Mouse (Mus musculus) liver, embryonic 12.5 days (tissue): ENCODE data around the gene Begain. TPM values are rescaled to one million over a fixed set of nuclear protein-coding genes. Genes with fewer than 3 reads are reported as not detected.

Experiments used
- ATAC-seq: fragments of 200-750 bp; cut with Nextera tagmentation; 2 replicates; pipeline ENCODE4 v1.8.0; 2017; ENCODE audit warnings: moderate number of reproducible peaks, mild to moderate bottlenecking, moderate library complexity
- H3K27ac ChIP-seq: fragments of 300-500 bp; sonication (generic); 2 replicates; pipeline ENCODE4 v1.5.1; 2016; ENCODE audit warnings: mild to moderate bottlenecking
- H3K27me3 ChIP-seq: fragments of 300-500 bp; sonication (generic); replicated peaks from 2 replicates; pipeline ENCODE4 v1.6.1; 2016; ENCODE audit warnings: mild to moderate bottlenecking, moderate library complexity
- H3K36me3 ChIP-seq: fragments of 300-500 bp; sonication (generic); 2 replicates; pipeline ENCODE4 v1.6.1; 2016; ENCODE audit warnings: mild to moderate bottlenecking, moderate library complexity
- H3K4me1 ChIP-seq: fragments of 300-500 bp; sonication (generic); 2 replicates; pipeline ENCODE4 v1.6.1; 2016
- H3K4me2 ChIP-seq: fragments of 300-500 bp; sonication (generic); 2 replicates; pipeline ENCODE4 v1.6.1; 2016; ENCODE audit warnings: mild to moderate bottlenecking, moderate library complexity
- H3K4me3 ChIP-seq: fragments of 300-500 bp; sonication (generic); 2 replicates; pipeline ENCODE4 v1.5.1; 2016; ENCODE audit warnings: mild to moderate bottlenecking, moderate library complexity
- H3K9ac ChIP-seq: fragments of 300-500 bp; sonication (generic); 2 replicates; pipeline ENCODE4 v1.6.1; 2016; ENCODE audit warnings: mild to moderate bottlenecking, moderate library complexity
- H3K9me3 ChIP-seq: fragments of 300-500 bp; sonication (generic); replicated peaks from 2 replicates; pipeline ENCODE4 v1.6.1; 2016; ENCODE audit warnings: mild to moderate bottlenecking, moderate library complexity
- WGBS: fragments of 180-500 bp; shearing (Covaris S2); methylation state at CpG from one replicate; pipeline ENCODE4 v1.1.7; 2016; ENCODE audit not compliant: insufficient replicate concordance; 5-methylcytosine and 5-hydroxymethylcytosine counted together
- polyA plus RNA-seq: library from polyadenylated mRNA; unstranded; fragments of >200 nt; fragmentation: Nextera tagmentation; extraction: Ambion mirVana; gene quantifications from 2 replicates; pipeline ENCODE4 v1.2.1, GENCODE M21; 2016

The Begain gene
- polyA plus RNA-seq, 1 experiment from 2014 or later: 1.9 TPM

DNA sequence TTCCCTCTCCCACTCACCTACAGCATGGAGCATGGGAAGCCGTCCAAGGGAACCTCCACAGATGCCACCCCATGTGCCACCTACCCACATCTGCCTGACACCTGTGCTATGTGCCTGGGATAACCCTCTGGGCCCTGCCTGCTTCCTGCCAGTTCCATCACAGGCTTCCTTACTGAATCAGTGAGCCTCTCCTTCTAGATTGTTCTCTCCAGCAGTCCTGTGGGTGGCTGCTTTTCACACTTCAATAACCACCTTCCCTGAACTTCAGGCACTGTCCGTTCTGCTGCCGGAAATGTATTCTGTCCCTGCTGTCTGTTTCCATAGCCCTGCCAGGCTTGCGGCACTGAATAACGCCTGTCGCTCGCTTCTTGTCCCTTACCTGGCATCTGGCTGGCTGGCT is 22.4 kb downstream of the Begain start:
- ATAC-seq: no peak
- Histone ChIP-seq H3K4me1 (no peaks in the 10 kb centered on the region), H3K4me3 (no peak overlapping the region), H3K9me3 (no peaks in the 10 kb centered on the region), H3K27me3 (peaks cover 66% of the 10 kb centered on the region), H3K27ac (no peak overlapping the region), H3K36me3 (no peaks in the 10 kb centered on the region), H3K9ac (no peak overlapping the region), H3K4me2 (no peak overlapping the region)
- WGBS: 72% methylated on average over 7 of the region's 7 CpGs

DNA sequence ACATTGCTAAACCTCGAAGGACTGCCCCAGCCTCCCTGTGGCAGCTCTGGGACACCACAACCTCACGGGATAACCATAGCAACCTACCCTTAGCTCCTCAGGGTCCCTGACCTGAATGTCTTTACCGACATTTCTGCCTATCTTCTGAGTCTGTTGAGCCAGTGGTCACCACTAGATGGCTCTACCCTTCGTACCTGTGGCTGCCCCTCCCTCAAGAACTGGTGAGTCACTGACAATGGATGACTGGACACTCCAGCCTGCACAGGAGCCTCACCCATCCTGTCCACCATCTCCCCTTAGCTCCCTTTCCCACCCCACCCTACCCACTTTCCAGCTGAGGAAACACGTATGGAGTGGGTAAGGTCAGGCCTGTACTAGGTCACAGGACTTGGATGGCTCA is 23.5 kb downstream of the Begain start:
- WGBS: 17% methylated on average over 5 of the region's 5 CpGs
- no peak for ATAC-seq

DNA sequence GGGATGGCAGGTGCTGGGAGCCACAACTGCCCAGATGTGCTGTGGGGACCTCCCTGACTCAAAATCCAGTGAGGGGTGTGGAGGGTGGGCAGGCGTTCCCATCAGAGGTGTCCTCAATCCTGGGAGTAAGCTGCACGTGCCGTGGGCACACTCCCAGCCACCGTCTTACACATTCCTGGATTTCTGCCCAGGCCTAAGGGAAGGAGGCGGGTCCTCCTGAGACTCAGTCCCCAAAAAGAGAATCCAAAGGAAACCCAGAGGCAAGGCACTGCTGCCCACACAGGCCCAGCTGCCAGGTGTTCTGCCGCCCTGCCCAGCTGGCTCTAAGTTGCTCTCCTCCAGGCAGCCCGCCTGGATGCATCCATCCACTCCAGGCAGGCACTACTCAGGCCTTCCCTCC is 28.7 kb downstream of the Begain start:
- Histone ChIP-seq H3K4me1 (no peaks in the 10 kb centered on the region), H3K4me2 (no peak overlapping the region), H3K9me3 (no peaks in the 10 kb centered on the region), H3K27me3 (peaks cover 43% of the 10 kb centered on the region), H3K27ac (no peak overlapping the region), H3K9ac (no peak overlapping the region), H3K4me3 (no peak overlapping the region), H3K36me3 (no peaks in the 10 kb centered on the region)
- no peak for ATAC-seq
- WGBS: 57% methylated on average over 7 of the region's 7 CpGs

More for the DNA sequence above, 23.5 kb downstream of the Begain start:
- H3K4me1 ChIP-seq: no peaks in the 10 kb centered on the region
- H3K36me3 ChIP-seq: no peaks in the 10 kb centered on the region
- no peak overlapping the region for H3K4me2 ChIP-seq
- peaks cover 57% of the 10 kb centered on the region for H3K27me3 ChIP-seq
- H3K9me3 ChIP-seq: no peaks in the 10 kb centered on the region
- no peak overlapping the region for H3K27ac ChIP-seq
- no peak overlapping the region for H3K9ac ChIP-seq
- H3K4me3 ChIP-seq: no peak overlapping the region

DNA sequence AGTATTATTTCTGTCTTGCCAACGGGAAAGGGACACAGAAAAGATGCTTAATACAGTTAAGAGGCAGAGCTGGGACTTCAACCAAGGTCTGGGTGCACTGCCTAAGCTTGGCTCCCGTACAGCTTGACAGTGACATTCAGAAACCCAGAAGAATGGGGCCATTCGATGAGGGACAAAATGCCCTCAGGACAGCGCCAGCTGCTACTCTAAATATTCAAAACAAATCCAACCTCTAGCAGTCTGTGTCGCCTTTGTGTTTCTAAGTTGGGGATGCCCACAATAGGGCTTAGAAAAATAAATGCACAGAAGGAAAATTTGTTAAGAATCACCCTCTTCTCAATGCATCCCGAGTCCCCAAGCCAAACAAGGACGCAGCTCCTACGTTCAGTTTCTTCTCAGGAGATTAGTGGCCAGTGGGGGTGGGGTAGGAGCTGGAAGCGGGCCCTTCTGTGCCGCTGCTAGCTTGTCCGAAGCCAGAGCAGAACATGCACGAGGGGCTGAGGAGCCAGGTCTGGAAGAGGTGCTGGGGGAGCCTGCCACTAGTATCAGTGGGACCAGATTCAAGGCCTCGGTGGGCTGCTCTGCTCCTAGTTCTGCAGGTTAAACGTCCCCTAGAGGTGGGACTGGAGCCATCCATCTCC is 29.7 kb downstream of the Begain start:
- Histone ChIP-seq H3K9me3 (no peaks in the 10 kb centered on the region), H3K27me3 (peaks cover 50% of the 10 kb centered on the region), H3K4me1 (no peaks in the 10 kb centered on the region), H3K4me3 (no peak overlapping the region), H3K27ac (no peak overlapping the region), H3K9ac (no peak overlapping the region), H3K36me3 (no peaks in the 10 kb centered on the region), H3K4me2 (no peak overlapping the region)
- ATAC-seq: no peak
- WGBS: 45% methylated on average over 14 of the region's 14 CpGs

DNA sequence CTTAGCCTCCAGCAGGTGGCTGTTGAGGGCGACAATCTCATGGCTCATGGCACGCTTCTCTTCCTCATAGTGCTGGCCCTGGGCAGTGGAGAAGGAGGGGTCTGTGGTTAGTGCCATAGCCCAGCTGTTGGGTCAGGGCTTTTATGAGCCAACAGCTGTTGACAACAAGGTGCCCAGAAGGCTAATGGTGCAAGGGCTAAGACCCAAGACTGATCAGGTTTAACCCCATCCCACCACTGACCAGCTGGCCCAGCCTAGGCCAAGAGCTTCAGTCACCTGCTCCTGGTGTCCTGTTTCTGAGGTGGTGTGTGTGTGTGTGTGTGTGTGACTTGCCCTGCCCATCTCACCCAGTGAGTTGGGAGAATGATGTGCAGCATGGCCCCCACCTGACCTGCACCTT is 31.0 kb downstream of the Begain start:
- H3K27ac ChIP-seq: no peak overlapping the region
- no peaks in the 10 kb centered on the region for H3K36me3 ChIP-seq
- no peaks in the 10 kb centered on the region for H3K4me1 ChIP-seq
- no peaks in the 10 kb centered on the region for H3K9me3 ChIP-seq
- H3K9ac ChIP-seq: no peak overlapping the region
- peaks cover 52% of the 10 kb centered on the region for H3K27me3 ChIP-seq
- 71% methylated on average over 2 of the region's 2 CpGs for WGBS
- ATAC-seq: no peak
- H3K4me3 ChIP-seq: no peak overlapping the region
- no peak overlapping the region for H3K4me2 ChIP-seq

DNA sequence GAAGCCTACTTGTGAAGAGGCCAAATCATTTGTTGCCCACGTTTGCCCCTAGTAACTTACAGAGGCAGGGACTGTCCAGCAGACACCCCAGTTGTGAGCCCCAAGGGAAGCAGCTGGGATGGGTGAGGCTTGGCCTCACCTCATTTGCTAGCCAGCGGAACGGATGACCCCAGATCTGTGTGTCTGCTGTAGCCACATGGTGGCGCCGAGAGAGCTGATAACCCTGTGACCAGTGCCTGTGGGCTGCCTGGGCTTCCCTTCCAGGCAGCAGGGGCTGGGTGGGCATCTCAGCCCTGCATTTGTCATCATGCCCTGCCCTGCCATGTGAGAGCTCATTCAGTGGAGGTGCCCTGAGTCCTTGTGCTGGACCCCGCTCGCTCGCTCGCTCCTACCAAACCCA is 44.2 kb downstream of the Begain start:
- 53% methylated on average over 9 of the region's 9 CpGs for WGBS
- Histone ChIP-seq H3K4me3 (no peak overlapping the region), H3K27ac (no peak overlapping the region), H3K4me2 (no peak overlapping the region), H3K9me3 (no peaks in the 10 kb centered on the region), H3K4me1 (no peaks in the 10 kb centered on the region), H3K27me3 (no peaks in the 10 kb centered on the region), H3K9ac (no peak overlapping the region), H3K36me3 (peaks cover 8% of the 10 kb centered on the region)
- ATAC-seq: no peak

DNA sequence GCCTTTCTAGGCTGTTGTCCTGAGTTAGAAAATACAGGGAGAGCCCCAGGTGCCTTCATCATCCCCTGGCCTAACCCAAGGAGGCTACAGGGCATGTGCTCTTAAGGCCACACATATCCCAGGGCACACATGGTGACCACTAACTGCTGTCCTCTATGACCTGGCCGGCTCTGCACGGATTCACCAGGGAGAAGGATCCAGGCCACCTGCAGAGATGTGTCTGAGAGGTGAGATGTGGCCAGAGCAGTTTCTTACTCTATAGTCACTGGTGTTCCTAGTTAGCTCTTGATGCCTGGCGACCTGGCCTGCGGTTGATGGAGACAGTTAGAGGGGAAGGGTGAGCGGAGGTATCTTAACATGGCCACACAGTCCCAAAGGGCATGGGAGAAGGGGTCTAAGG is 45.1 kb downstream of the Begain start:
- Histone ChIP-seq H3K4me1 (no peaks in the 10 kb centered on the region), H3K9me3 (no peaks in the 10 kb centered on the region), H3K4me2 (no peak overlapping the region), H3K27ac (no peak overlapping the region), H3K27me3 (no peaks in the 10 kb centered on the region), H3K4me3 (no peak overlapping the region), H3K36me3 (peaks cover 8% of the 10 kb centered on the region), H3K9ac (no peak overlapping the region)
- ATAC-seq: no peak
- WGBS: 74% methylated on average over 5 of the region's 5 CpGs

DNA sequence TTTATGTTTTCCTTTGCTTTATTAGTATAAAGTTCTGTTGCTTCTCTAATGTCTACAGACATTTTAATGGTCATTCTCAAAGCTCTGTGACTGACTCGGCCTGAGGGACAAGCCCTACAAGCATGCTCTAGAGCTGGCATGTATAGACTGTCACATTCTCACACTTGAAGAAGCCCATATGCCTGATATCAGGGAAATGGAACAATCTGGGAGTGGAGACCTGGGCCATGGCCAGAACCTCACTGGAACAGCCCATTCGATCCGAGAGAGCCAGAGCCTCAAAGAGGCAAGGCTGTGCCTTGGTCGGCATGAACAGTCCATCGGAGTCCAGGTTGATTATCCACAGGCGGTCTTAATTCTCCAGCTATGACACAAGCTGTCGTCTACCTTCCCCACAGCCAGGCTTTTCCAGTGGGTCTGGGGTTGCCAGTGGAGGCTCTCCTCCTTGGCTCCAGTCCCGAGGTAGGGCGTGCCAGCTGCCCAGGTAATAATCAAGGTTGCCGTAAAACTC is 45.8 kb downstream of the Begain start:
- peaks cover 8% of the 10 kb centered on the region for H3K36me3 ChIP-seq
- no peaks in the 10 kb centered on the region for H3K9me3 ChIP-seq
- H3K4me2 ChIP-seq: no peak overlapping the region
- no peak overlapping the region for H3K9ac ChIP-seq
- no peaks in the 10 kb centered on the region for H3K27me3 ChIP-seq
- WGBS: 77% methylated on average over 10 of the region's 10 CpGs
- no peak for ATAC-seq
- H3K27ac ChIP-seq: no peak overlapping the region
- H3K4me1 ChIP-seq: no peaks in the 10 kb centered on the region
- no peak overlapping the region for H3K4me3 ChIP-seq

DNA sequence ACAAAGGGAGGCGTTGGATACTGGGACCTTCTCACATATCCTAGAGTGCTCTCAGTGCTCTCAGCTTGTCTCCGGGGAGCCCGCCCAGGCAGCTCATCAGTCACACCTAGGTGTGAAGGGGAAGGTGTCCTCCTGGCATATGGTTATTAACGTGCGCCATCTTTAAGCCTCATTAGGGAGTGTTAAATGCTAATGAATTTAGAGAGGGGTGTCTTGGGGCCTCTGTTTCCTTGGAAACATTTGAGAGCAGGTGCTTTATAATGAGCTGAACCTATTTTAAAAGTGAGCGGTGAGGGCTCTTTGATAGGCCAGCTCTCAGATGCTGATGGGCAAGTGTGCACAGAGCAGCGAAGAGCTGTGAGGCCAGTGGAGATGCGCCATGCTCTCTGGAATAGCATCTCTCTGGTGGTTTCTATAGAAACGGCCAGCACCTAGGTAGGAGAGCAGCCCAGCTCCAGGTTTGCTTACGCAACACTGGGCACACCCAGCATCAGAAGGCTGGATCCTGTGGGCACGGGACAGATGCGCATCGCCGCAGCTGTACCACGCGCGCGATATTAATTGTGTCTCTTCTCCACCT is 57.9 kb downstream of the Begain start:
- no peak for ATAC-seq
- Histone ChIP-seq H3K4me2 (no peak overlapping the region), H3K4me3 (no peak overlapping the region), H3K9me3 (no peaks in the 10 kb centered on the region), H3K9ac (no peak overlapping the region), H3K27me3 (no peaks in the 10 kb centered on the region), H3K36me3 (no peaks in the 10 kb centered on the region), H3K4me1 (no peaks in the 10 kb centered on the region), H3K27ac (no peak overlapping the region)
- 79% methylated on average over 18 of the region's 18 CpGs for WGBS

DNA sequence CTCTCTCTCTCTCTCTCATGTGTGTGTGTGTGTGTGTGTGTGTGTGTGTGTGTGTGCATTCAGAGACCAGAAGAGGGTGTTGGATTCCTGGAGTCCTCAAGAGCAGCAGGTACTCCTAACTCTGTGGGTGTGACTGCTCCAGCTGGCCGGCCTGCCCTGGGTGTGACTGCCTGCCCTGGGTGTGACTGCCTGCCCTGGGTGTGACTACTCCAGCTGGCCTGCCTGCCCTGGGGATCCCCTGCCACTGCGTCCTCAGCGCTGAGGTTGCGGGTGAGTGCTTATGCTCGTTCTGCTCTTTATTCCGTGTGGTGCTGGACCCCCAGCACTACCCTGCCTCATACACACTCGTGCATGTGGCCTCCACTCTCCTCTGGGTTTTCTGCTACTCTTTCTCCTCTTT is 65.0 kb downstream of the Begain start:
- no peaks in the 10 kb centered on the region for H3K9me3 ChIP-seq
- no peak overlapping the region for H3K4me2 ChIP-seq
- no peak overlapping the region for H3K9ac ChIP-seq
- H3K27me3 ChIP-seq: no peaks in the 10 kb centered on the region
- H3K4me3 ChIP-seq: no peak overlapping the region
- ATAC-seq: no peak
- WGBS: 69% methylated on average over 7 of the region's 7 CpGs
- no peak overlapping the region for H3K27ac ChIP-seq
- no peaks in the 10 kb centered on the region for H3K4me1 ChIP-seq
- H3K36me3 ChIP-seq: no peaks in the 10 kb centered on the region

DNA sequence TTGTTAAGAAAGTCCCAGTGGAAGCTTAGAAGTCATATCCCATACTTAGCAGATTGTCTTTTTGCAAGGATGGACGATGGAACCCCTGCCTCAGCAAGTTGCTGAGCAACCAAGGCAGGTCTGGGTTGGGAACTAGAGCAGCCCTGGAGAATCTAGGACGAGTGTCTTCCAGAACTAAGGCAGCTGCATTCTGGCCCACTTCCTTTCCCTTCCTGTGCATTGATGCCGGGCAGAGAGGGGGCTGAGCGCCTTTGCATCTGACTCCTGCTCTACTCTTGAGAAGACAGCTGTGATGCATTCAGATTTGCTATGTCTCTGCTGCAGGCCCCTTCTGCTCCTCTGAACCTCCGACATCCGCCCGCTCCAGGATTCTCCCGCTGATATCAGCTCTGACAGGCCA is 70.8 kb downstream of the Begain start:
- Histone ChIP-seq H3K9ac (no peak overlapping the region), H3K27me3 (peaks cover 5% of the 10 kb centered on the region), H3K36me3 (no peaks in the 10 kb centered on the region), H3K4me3 (no peak overlapping the region), H3K27ac (no peak overlapping the region), H3K9me3 (no peaks in the 10 kb centered on the region), H3K4me2 (no peak overlapping the region), H3K4me1 (no peaks in the 10 kb centered on the region)
- WGBS: 70% methylated on average over 8 of the region's 8 CpGs
- no peak for ATAC-seq

DNA sequence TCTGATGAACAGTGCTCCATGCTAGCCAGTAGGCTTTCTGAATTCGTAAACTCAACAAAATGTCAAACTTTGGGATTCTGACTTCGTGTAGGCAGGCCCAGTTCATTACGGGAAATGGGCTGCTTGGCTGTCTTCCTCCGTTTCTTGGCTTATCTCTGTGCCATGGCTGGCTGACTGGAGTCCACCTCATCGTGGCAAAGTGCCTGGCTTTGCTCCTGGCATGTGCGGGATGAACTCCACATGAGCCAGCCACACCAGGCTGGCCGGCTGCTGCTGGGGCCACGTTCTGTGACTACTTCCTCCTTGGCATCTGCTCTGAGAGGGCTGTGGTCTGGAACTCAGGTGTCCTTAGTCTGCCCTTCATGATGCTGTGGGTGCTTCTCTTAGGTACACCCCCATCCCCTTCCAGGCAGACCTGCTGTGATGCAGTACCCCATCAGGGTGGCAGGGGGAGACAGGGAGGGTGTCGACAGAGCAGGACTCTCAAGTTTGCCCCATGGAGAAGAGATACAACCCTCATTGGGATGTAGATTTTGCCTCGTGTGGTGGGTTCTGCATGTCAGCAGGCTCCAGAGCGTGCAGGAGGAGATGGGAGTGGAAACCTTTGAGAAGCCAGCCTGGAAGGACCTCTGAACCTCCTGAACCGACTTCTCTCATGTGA is 71.9 kb downstream of the Begain start:
- H3K4me2 ChIP-seq: no peak overlapping the region
- no peaks in the 10 kb centered on the region for H3K36me3 ChIP-seq
- peaks cover 5% of the 10 kb centered on the region for H3K27me3 ChIP-seq
- WGBS: 60% methylated on average over 12 of the region's 12 CpGs
- H3K4me1 ChIP-seq: no peaks in the 10 kb centered on the region
- no peak for ATAC-seq
- no peak overlapping the region for H3K9ac ChIP-seq
- H3K9me3 ChIP-seq: no peaks in the 10 kb centered on the region
- no peak overlapping the region for H3K27ac ChIP-seq
- no peak overlapping the region for H3K4me3 ChIP-seq
